Mouse (Mus musculus) ovary, postnatal 14 days (tissue): ENCODE measurements at regions not wholly inside any gene's neighbourhood (a gene's known extent, or its start where the extent isn't known, plus 50 kb on each side); places are given as distances from the start of the nearest gene placed in this dataset.

Experiments used
- DNase-seq: peaks from one replicate; pipeline ENCODE4 v3.0.0; 2022; ENCODE audit warnings: low spot score

GRCm38 (mm10) chr11:63396386-63396785, 267.6 kb downstream of the Pmp22 start:
- DNase-seq = no peak

GRCm38 (mm10) chr11:63402741-63403140, 274.0 kb downstream of the Pmp22 start:
- no peak for DNase-seq

- peak; percentile 78 for DNase-seq
Observed at GRCm38 (mm10) chr11:63404719-63405118, 275.9 kb downstream of the Pmp22 start.

GRCm38 (mm10) chr11:63409431-63409830, 280.6 kb downstream of the Pmp22 start:
- DNase-seq = no peak

GRCm38 (mm10) chr11:63410921-63411320, 282.1 kb downstream of the Pmp22 start:
- DNase-seq = no peak

GRCm38 (mm10) chr11:63412364-63412991, 283.7 kb downstream of the Pmp22 start:
- DNase-seq = no peak

- no peak for DNase-seq
Observed at GRCm38 (mm10) chr11:63413106-63413505, 284.3 kb downstream of the Pmp22 start.

GRCm38 (mm10) chr11:63413621-63414020, 284.8 kb downstream of the Pmp22 start:
- no peak for DNase-seq

GRCm38 (mm10) chr11:63418042-63418776, 289.4 kb downstream of the Pmp22 start:
- no peak for DNase-seq

- no peak for DNase-seq
Observed at GRCm38 (mm10) chr11:63420341-63420740, 291.6 kb downstream of the Pmp22 start.

- no peak for DNase-seq
Observed at GRCm38 (mm10) chr11:63422069-63422468, 293.3 kb downstream of the Pmp22 start.

- no peak for DNase-seq
Observed at GRCm38 (mm10) chr11:63424319-63424718, 295.5 kb downstream of the Pmp22 start.

GRCm38 (mm10) chr11:63425741-63426140, 297.0 kb downstream of the Pmp22 start:
- no peak for DNase-seq

- DNase-seq = no peak
Observed at GRCm38 (mm10) chr11:63453786-63454185, 325.0 kb downstream of the Pmp22 start.

GRCm38 (mm10) chr11:63454910-63455531, 326.2 kb downstream of the Pmp22 start:
- DNase-seq = no peak

GRCm38 (mm10) chr11:63456356-63456755, 327.6 kb downstream of the Pmp22 start:
- no peak for DNase-seq

- DNase-seq = no peak
Observed at GRCm38 (mm10) chr11:63457250-63457649, 328.5 kb downstream of the Pmp22 start.

GRCm38 (mm10) chr11:63460146-63460545, 331.4 kb downstream of the Pmp22 start:
- DNase-seq = no peak

GRCm38 (mm10) chr11:63463797-63464331, 335.1 kb downstream of the Pmp22 start:
- DNase-seq = no peak

- no peak for DNase-seq
Observed at GRCm38 (mm10) chr11:63465941-63466340, 337.2 kb downstream of the Pmp22 start.

GRCm38 (mm10) chr11:63466541-63466940, 337.8 kb downstream of the Pmp22 start:
- DNase-seq = no peak

GRCm38 (mm10) chr11:63474831-63475230, 346.0 kb downstream of the Pmp22 start:
- no peak for DNase-seq
